ENCODE assay signal across 8 mouse cellular contexts in the genomic region with DNA sequence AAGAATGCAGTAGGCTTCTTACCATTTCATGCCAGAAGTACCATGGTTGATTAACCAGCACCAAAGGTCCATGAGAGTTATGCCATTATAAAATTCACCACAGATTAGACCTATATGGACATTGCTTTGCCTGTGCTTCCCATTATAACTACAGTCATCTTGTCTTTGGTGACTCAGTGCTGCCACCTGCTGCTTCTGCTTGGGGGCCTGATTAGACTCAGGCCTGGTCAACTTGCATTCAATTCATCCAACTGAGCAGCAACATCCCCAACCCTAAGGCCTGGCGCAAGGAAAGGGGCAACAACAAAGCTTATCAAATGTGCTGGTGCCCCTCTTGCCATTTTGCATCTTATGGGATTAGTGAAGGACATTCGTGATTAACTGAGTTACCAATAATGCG. TPM values are rescaled to one million over a fixed set of nuclear protein-coding genes. Genes with fewer than 3 reads are reported as not detected.
DNase-seq lines count a peak whose midpoint lies in the region; ATAC-seq lines count a peak whose summit lies in the region.

No protein-coding gene starts in this region.

- H3K9ac ChIP-seq in liver, embryonic 13.5 days: no peak overlapping the region

- peak; percentile 28 to 42 for DNase-seq in thymus, adult 18-20 months
- no peak for DNase-seq in thymus, postnatal 0 days (ENCODE audit: low spot score)
- DNase-seq in c-Kit-positive CD71-positive TER-119-positive erythroid progenitor cells, embryonic 14.5 days (ENCODE audit: low spot score): peak; percentile 38
- DNase-seq in frontal cortex, postnatal 14 days (ENCODE audit: low spot score in 2 of 2): peak; percentile 54 to 68
- DNase-seq in kidney, adult 9 months: peak; percentile 93
- DNase-seq in liver, embryonic 13.5 days: peak; percentile 38
- DNase-seq in retina, postnatal 7 days (ENCODE audit: low read depth, low spot score): peak; percentile 38
- peak; percentile 86 for DNase-seq in urinary bladder, postnatal 14 days (ENCODE audit: low spot score)

- 75% methylated on average over 3 of the region's 3 CpGs for WGBS in liver, embryonic 13.5 days (ENCODE audit: insufficient replicate concordance)

- H3K9me3 ChIP-seq in liver, embryonic 13.5 days (replicated peaks): no peaks in the 10 kb centered on the region

- H3K36me3 ChIP-seq in liver, embryonic 13.5 days: peaks cover 15% of the 10 kb centered on the region; the same call in 1 of the 2 replicates

- H3K27ac ChIP-seq in liver, embryonic 13.5 days: no peak overlapping the region

- H3K27me3 ChIP-seq in liver, embryonic 13.5 days: no peaks in the 10 kb centered on the region

- peaks cover 11% of the 10 kb centered on the region for H3K4me1 ChIP-seq in liver, embryonic 13.5 days (replicated peaks)

- H3K4me2 ChIP-seq in liver, embryonic 13.5 days: no peak overlapping the region

- ATAC-seq in liver, embryonic 13.5 days (ENCODE audit: low read depth): no peak

- no peak overlapping the region for H3K4me3 ChIP-seq in liver, embryonic 13.5 days (replicated peaks)

RNA-seq across cellular contexts. Expression of a gene that starts 19.3 kb away (rescaled TPM):
- 23.6 and 29.7 TPM in 2 replicates for polyA plus RNA-seq in thymus, postnatal 0 days (2015; fragmentation: Nextera tagmentation; extraction: Ambion mirVana)
- polyA plus RNA-seq in liver, embryonic 13.5 days (2015; fragmentation: Nextera tagmentation; extraction: Ambion mirVana): 5.7 and 6.0 TPM in 2 replicates

RNA-seq across cellular contexts. Expression of a gene that starts 28.3 kb away (rescaled TPM):
- 1.1 TPM in 2 replicates for polyA plus RNA-seq in thymus, postnatal 0 days (2015; fragmentation: Nextera tagmentation; extraction: Ambion mirVana)
- polyA plus RNA-seq in liver, embryonic 13.5 days (2015; fragmentation: Nextera tagmentation; extraction: Ambion mirVana): 1.5 and 2.9 TPM in 2 replicates

RNA-seq across cellular contexts. Expression of a gene that starts 32.3 kb away (rescaled TPM):
- 3.8 and 3.9 TPM in 2 replicates for polyA plus RNA-seq in thymus, postnatal 0 days (2015; fragmentation: Nextera tagmentation; extraction: Ambion mirVana)
- 0.10 and 0.13 TPM in 2 replicates for polyA plus RNA-seq in liver, embryonic 13.5 days (2015; fragmentation: Nextera tagmentation; extraction: Ambion mirVana)
